Mouse (Mus musculus): ENCODE data around the gene Ap3b2. TPM values are rescaled to one million over a fixed set of nuclear protein-coding genes. Genes with fewer than 3 reads are reported as not detected.
"Not testable (repeated sequence)": the region's sequence is repeated elsewhere in the genome, so short reads cannot be mapped to it uniquely, and the experiment has no call there.

Ap3b2 gene
- polyA plus RNA-seq, 1 experiment, result 1.7 TPM

- 60% methylated on average over 3 of the region's 3 CpGs for WGBS
- no peak for DNase-seq (ENCODE audit: low read depth, low spot score)
Measured at GRCm38 (mm10) chr7:81479531-81480090, 14.1 kb downstream of the Ap3b2 start.

- DNase-seq (ENCODE audit: low read depth, low spot score), result not testable (repeated sequence)
Measured at GRCm38 (mm10) chr7:81478261-81478660, 15.5 kb downstream of the Ap3b2 start.

GRCm38 (mm10) chr7:81476833-81477232 is 16.9 kb downstream of the Ap3b2 start:
- no peak for DNase-seq (ENCODE audit: low read depth, low spot score)

DNA sequence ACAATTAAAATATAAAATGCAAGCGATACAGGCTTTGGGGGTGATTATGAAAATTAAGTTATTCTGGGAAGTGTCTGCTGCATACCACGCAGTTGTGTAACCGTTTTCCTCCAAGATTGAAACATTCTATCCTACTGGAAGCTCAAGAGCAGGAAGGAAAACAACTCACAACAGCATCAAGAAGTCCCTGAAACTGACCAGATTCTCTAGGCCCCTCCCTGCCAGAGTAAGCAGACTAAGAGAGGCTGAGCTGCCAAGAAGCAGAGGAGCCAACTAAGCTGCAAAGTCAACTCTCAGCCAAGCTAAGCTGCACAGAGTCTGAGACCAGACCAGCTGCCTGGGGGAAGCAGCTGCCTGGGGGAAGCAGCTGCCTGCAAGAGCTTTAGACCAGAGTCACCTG is 18.5 kb downstream of the Ap3b2 start:
- 68% methylated on average over 3 of the region's 3 CpGs for WGBS
- no peak for DNase-seq (ENCODE audit: low read depth, low spot score)

More at GRCm38 (mm10) chr7:81476833-81477232, 16.9 kb downstream of the Ap3b2 start:
- 5% methylated on average over 24 of the region's 24 CpGs for WGBS

DNA sequence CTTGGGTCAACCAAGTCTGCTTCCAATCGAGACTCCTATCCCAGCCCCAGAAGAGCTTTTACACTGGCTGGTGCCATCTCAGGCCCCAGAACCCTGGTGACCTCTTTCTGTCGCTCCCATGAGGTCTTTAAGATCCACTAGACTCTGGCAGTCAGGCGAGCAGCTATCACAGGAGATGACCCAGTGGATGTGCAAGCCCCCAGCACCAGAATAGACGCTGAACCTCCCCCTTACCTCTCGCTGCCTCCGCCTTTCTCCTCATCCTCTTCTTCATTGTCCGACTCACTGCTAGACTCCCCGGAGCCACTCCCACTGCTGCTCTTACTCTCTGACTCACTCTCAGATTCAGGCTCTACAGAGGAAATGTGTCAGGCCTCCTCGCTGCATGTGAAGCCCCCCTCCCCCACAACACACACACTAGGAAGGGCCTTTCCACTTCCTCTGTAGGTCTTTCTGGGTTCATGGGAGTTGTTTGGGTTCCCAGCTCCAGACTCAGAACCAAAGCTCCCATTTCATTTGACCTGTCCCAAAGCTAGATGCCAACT is 28.7 kb downstream of the Ap3b2 start:
- no peak for DNase-seq (ENCODE audit: low read depth, low spot score)
- WGBS, result 68% methylated on average over 9 of the region's 9 CpGs

DNA sequence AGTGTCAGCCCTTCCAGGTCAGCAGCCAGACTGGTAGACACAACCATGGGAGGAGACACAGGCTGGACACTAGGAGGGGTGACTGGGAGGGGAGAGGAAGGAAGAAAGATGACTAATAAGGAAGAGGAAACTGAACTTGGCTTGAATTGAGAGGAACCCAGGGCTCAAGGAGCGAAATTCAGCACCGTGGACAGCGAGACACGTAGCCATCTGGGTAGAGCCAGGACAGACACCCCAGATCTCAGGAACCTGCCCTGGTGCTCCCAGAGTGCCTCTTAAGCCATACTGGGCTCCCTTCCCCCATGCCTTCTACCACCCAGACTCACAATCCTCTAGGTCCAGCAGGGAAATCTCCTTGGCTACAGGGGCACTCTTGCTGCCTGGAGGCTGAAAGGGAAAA is 29.6 kb downstream of the Ap3b2 start:
- WGBS, result 2% methylated on average over 4 of the region's 4 CpGs

DNA sequence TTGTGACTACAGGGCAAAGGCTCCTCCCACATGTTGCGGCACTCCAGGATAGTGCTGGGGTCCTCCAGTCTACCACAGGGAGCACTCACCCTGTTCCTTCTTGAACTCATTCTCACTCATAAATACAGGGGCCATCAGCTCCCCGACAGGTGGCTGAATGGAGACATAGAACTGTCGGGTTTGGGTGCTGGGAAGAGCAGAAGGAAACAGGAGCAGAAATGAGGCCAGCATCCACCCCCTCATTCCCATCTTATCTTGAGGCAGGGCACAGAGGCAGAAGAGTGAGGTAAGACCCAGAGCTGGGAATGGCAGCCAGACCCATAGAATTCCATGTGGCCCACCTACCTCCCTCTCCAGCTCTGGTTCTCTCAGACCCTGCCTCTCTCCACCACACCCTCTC is 30.9 kb downstream of the Ap3b2 start:
- 74% methylated on average over 3 of the region's 3 CpGs for WGBS
- DNase-seq (ENCODE audit: low read depth, low spot score), result no peak

More for the DNA sequence above, 29.6 kb downstream of the Ap3b2 start:
- DNase-seq (ENCODE audit: low read depth, low spot score), result no peak

GRCm38 (mm10) chr7:81455155-81455651 is 38.5 kb downstream of the Ap3b2 start, which contains the start of gene Cpeb1:
Gene Cpeb1 (minus strand): TSS chr7:81455465.
- DNase-seq (ENCODE audit: low read depth, low spot score), result no peak
- WGBS, result 3% methylated on average over 28 of the region's 28 CpGs

DNA sequence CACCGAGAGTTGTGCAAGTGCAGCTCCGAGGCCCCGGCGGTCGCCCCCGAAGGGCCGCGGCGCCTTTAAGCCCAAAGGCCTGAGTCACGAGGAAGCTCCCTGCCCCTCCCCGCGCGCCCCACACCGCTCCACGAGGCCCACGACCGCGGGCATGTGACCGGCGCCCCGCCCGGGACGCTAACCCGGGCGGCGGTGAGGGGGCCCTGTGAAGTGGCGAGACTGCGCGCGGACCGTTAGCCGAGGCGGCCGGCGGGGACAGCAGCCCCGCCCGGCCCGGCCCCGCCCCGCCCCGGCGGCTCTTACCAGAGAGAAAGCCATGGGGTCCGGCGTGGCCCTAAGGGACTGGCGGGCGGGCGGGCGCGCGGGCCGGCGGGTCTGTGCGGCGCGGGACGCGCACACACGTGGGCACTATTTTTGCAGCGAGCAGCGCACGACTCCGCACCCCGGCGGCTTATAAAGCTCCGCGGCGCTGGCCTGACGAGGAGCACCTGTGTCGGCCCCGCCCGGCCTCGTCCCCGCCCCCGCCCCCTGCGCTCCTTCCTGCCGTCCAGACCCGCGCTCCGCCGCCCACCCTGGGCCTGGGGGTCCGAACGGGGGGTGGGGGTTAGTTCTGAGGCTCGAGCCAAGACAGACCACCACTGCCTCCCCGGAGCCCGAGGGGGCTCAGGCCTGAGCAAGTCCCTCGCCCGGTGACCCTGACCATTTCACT is 39.2 kb downstream of the Ap3b2 start:
- DNase-seq (ENCODE audit: low read depth, low spot score), result no peak
- WGBS, result 1% methylated on average over 82 of the region's 87 CpGs

GRCm38 (mm10) chr7:81453443-81454274 is 40.1 kb downstream of the Ap3b2 start:
- no peak for DNase-seq (ENCODE audit: low read depth, low spot score)

DNA sequence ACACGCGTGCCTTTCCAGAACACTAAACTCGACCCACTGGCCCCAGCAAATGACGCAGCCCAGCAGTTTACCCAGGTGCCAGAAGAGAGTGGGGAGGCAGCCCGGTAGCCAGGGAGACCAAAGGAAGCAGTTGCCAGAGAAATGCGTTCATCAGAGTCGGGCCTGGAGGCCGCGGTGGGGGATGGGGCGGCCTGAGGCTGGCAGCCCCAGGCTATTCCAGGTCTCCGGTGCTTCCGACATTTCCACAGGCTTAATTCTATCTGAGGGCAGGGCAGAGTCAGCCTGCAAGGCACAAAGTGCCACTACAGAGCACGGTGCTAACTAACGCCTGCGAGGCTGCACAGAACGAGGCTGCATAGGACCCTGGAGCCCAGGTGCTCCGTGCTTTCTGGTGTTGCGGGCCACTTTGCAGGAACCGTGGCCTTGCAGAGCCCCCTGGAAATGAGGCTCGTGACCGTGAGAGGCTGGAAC is 40.7 kb downstream of the Ap3b2 start:
- DNase-seq (ENCODE audit: low read depth, low spot score), result no peak
- 8% methylated on average over 21 of the region's 21 CpGs for WGBS

More at GRCm38 (mm10) chr7:81453443-81454274, 40.1 kb downstream of the Ap3b2 start:
- WGBS, result 7% methylated on average over 78 of the region's 84 CpGs

Other genes with a start within 250 kb of the Ap3b2 start
- 1,160 and 1,440 TPM in 2 replicates for gene Rps17, start 148.7 kb downstream of the Ap3b2 start, polyA plus RNA-seq (2012; rRNA removed)
- 1.5 and 1.8 TPM in 2 replicates for gene Cpeb1, start 38.5 kb downstream of the Ap3b2 start, polyA plus RNA-seq (2012; rRNA removed)
- not detected in 2 replicates for gene BC048679, start 4.4 kb upstream of the Ap3b2 start, polyA plus RNA-seq (2012; rRNA removed)
- 0.04 and 0.18 TPM in 2 replicates for gene Fsd2, start 73.0 kb upstream of the Ap3b2 start, polyA plus RNA-seq (2012; rRNA removed)
- 18.5 and 22.4 TPM in 2 replicates for gene Whamm, start 77.3 kb upstream of the Ap3b2 start, polyA plus RNA-seq (2012; rRNA removed)
- gene Homer2, start 213.6 kb upstream of the Ap3b2 start, polyA plus RNA-seq (2012; rRNA removed), result 13.8 and 18.7 TPM in 2 replicates

Measured in large intestine, adult 2 months (tissue).